Comparison of ENCODE assay signal across 8 mouse cellular contexts in the genomic region with DNA sequence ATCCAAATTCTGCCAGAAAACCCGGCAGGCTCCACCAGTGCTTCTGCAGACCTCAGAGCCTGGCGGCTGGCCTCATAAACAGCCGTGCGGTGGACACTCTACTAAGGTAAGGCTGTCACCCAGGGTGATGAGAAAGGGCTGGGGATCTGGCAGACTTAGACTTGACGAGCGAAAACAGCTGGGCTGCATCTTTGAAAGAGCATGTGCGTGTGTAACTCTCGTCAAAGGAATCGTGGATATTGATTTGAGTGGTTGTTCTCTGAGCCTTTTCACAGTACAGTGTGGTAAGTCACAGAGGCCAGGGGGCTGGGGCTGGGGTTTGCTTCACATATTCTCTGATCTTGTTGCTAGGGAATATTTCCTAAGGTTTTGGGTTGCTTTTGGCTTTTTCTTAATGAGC. TPM values are rescaled to one million over a fixed set of nuclear protein-coding genes. Genes with fewer than 3 reads are reported as not detected.
A peak's percentile ranks its signal among the peaks of the same experiment; 100 is the strongest.
DNase-seq lines count a peak whose midpoint lies in the region; ATAC-seq lines count a peak whose summit lies in the region.

A gene (plus strand): TSS at position 26 of the 400 bp plus-strand sequence.

- no peaks in the 10 kb centered on the region for H3K4me1 ChIP-seq in lung, embryonic 16.5 days (replicated peaks; ENCODE audit: control insufficient read depth, insufficient read depth, low read length)
- peaks cover 14% of the 10 kb centered on the region; the same call in 1 of the 2 replicates for H3K4me1 ChIP-seq in embryonic facial prominence, embryonic 12.5 days
- H3K4me1 ChIP-seq in heart, embryonic 14.5 days (ENCODE audit: control insufficient read depth in 2 of 2, insufficient read depth in 2 of 2, low read length in 2 of 2) = no peaks in the 10 kb centered on the region
- no peaks in the 10 kb centered on the region for H3K4me1 ChIP-seq in midbrain, embryonic 16.5 days (ENCODE audit: control insufficient read depth, insufficient read depth, low read length)

- WGBS in lung, embryonic 16.5 days = 34% methylated on average over 9 of the region's 9 CpGs
- WGBS in embryonic facial prominence, embryonic 12.5 days = 50% methylated on average over 9 of the region's 9 CpGs
- WGBS in heart, embryonic 14.5 days = 67% methylated on average over 9 of the region's 9 CpGs
- WGBS in midbrain, embryonic 16.5 days = 42% methylated on average over 9 of the region's 9 CpGs

- H3K27ac ChIP-seq in lung, embryonic 16.5 days (ENCODE audit: low read length) = no peak within 1 kb of the TSS
- H3K27ac ChIP-seq in embryonic facial prominence, embryonic 12.5 days = no peak within 1 kb of the TSS
- H3K27ac ChIP-seq in heart, embryonic 14.5 days (replicated peaks in 1 of 2; ENCODE audit: control insufficient read depth in 1 of 2, insufficient read depth in 1 of 2, low read depth in 2 of 2, low read length in 2 of 2) = no peak within 1 kb of the TSS
- H3K27ac ChIP-seq in midbrain, embryonic 16.5 days (ENCODE audit: low read length) = no peak within 1 kb of the TSS

- no peaks in the 10 kb centered on the region for H3K36me3 ChIP-seq in lung, embryonic 16.5 days (ENCODE audit: control insufficient read depth, insufficient read depth, low read length)
- no peaks in the 10 kb centered on the region for H3K36me3 ChIP-seq in embryonic facial prominence, embryonic 12.5 days
- H3K36me3 ChIP-seq in heart, embryonic 14.5 days (ENCODE audit: control insufficient read depth, insufficient read depth, low read length) = no peaks in the 10 kb centered on the region
- H3K36me3 ChIP-seq in midbrain, embryonic 16.5 days (ENCODE audit: control insufficient read depth, insufficient read depth, low read length) = no peaks in the 10 kb centered on the region

- H3K9me3 ChIP-seq in lung, embryonic 16.5 days (ENCODE audit: control insufficient read depth, low read length) = no peaks in the 10 kb centered on the region
- H3K9me3 ChIP-seq in embryonic facial prominence, embryonic 12.5 days = no peaks in the 10 kb centered on the region
- no peaks in the 10 kb centered on the region for H3K9me3 ChIP-seq in heart, embryonic 14.5 days (ENCODE audit: control insufficient read depth, low read length)
- H3K9me3 ChIP-seq in midbrain, embryonic 16.5 days (replicated peaks; ENCODE audit: control insufficient read depth, low read length, poor library complexity, severe bottlenecking) = no peaks in the 10 kb centered on the region; the same call in 1 of the 2 replicates

- H3K27me3 ChIP-seq in lung, embryonic 16.5 days (ENCODE audit: control insufficient read depth, insufficient read depth, low read depth, low read length) = no peaks in the 10 kb centered on the region
- no peaks in the 10 kb centered on the region for H3K27me3 ChIP-seq in embryonic facial prominence, embryonic 12.5 days
- H3K27me3 ChIP-seq in heart, embryonic 14.5 days (ENCODE audit: control insufficient read depth, insufficient read depth, low read length) = no peaks in the 10 kb centered on the region
- no peaks in the 10 kb centered on the region for H3K27me3 ChIP-seq in midbrain, embryonic 16.5 days (ENCODE audit: control insufficient read depth, insufficient read depth, low read depth, low read length)

- intact Hi-C loops in left cerebral cortex, postnatal 14 days (cut with DNase I) = no loop called here

- H3K4me2 ChIP-seq in lung, embryonic 16.5 days (ENCODE audit: low read depth, low read length) = no peak within 1 kb of the TSS
- H3K4me2 ChIP-seq in embryonic facial prominence, embryonic 12.5 days (replicated peaks) = no peak within 1 kb of the TSS
- no peak within 1 kb of the TSS for H3K4me2 ChIP-seq in heart, embryonic 14.5 days (ENCODE audit: low read length)
- H3K4me2 ChIP-seq in midbrain, embryonic 16.5 days (ENCODE audit: low read length) = no peak within 1 kb of the TSS

- DNase-seq in lung, postnatal 14 days = no peak
- DNase-seq in left cerebral cortex, postnatal 14 days (ENCODE audit: low spot score in 2 of 2) = no peak
- no peak for DNase-seq in cerebellum, postnatal 36 days
- no peak for DNase-seq in spleen, postnatal 4 days (ENCODE audit: low spot score in 2 of 2)

- H3K4me3 ChIP-seq in lung, embryonic 16.5 days (ENCODE audit: low read length) = no peak within 1 kb of the TSS
- H3K4me3 ChIP-seq in embryonic facial prominence, embryonic 12.5 days = no peak within 1 kb of the TSS
- no peak within 1 kb of the TSS for H3K4me3 ChIP-seq in heart, embryonic 14.5 days (ENCODE audit: control insufficient read depth in 1 of 2, insufficient read depth in 1 of 2, low read depth in 1 of 2, low read length in 2 of 2)
- no peak within 1 kb of the TSS for H3K4me3 ChIP-seq in midbrain, embryonic 16.5 days (ENCODE audit: low read depth, low read length)

- no peak within 1 kb of the TSS for H3K9ac ChIP-seq in lung, embryonic 16.5 days (ENCODE audit: low read length)
- no peak within 1 kb of the TSS for H3K9ac ChIP-seq in embryonic facial prominence, embryonic 12.5 days
- H3K9ac ChIP-seq in heart, embryonic 14.5 days (ENCODE audit: low read length) = no peak within 1 kb of the TSS
- H3K9ac ChIP-seq in midbrain, embryonic 16.5 days (ENCODE audit: low read depth, low read length) = no peak within 1 kb of the TSS

- ATAC-seq in lung, embryonic 16.5 days (ENCODE audit: low read depth) = no peak; the same call in 1 of the 2 replicates
- ATAC-seq in embryonic facial prominence, embryonic 12.5 days (ENCODE audit: insufficient number of reproducible peaks, insufficient read depth, low FRiP score, low TSS enrichment) = 0 out of 2 replicates have a peak, but pooled peaks have one; percentile 22
- ATAC-seq in heart, embryonic 14.5 days (ENCODE audit: insufficient number of reproducible peaks, insufficient read depth, low FRiP score, low read depth) = no peak
- ATAC-seq in midbrain, embryonic 16.5 days = no peak

RNA-seq across cellular contexts. Expression of the gene that starts here (rescaled TPM):
- 92.6 and 102 TPM in 2 replicates for polyA plus RNA-seq in lung, embryonic 16.5 days (2015; fragmentation: Nextera tagmentation; extraction: Ambion mirVana)
- 143 and 148 TPM in 2 replicates for polyA plus RNA-seq in embryonic facial prominence, embryonic 12.5 days (2016; fragmentation: Nextera tagmentation; extraction: Ambion mirVana)
- polyA plus RNA-seq in heart, embryonic 14.5 days (2014; fragmentation: Nextera tagmentation; extraction: Ambion mirVana) = 71.3 and 74.3 TPM in 2 replicates
- total RNA-seq in left cerebral cortex, postnatal 14 days (2021) = 10 to 100 TPM; 45.6 to 48.6 TPM
- 101 and 115 TPM in 2 replicates for polyA plus RNA-seq in midbrain, embryonic 16.5 days (2015; fragmentation: Nextera tagmentation; extraction: Ambion mirVana)
